Mouse (Mus musculus): Measurements from ENCODE around the gene Pip5k1b. TPM values are rescaled to one million over a fixed set of nuclear protein-coding genes. Genes with fewer than 3 reads are reported as not detected.
"Not testable (repeated sequence)": the region's sequence is repeated elsewhere in the genome, so short reads cannot be mapped to it uniquely, and the experiment has no call there.

Gene Pip5k1b
- polyA plus RNA-seq, 1 experiment, result 2.8 TPM

GRCm38 (mm10) chr19:24554911-24555465 lies 684 bp downstream of the Pip5k1b start:
- TF ChIP-seq POLR2A (IDR thresholded peaks at IDR 0.05; ENCODE audit: borderline replicate concordance, extremely low read depth, insufficient read depth, insufficient read length, poor library complexity, severe bottlenecking), result no peak
- TF ChIP-seq CTCF (IDR thresholded peaks at IDR 0.05; ENCODE audit: borderline replicate concordance, extremely low read depth, insufficient read depth, insufficient read length), result no peak
- DNase-seq (ENCODE audit: low read depth), result peak; percentile 36

DNA sequence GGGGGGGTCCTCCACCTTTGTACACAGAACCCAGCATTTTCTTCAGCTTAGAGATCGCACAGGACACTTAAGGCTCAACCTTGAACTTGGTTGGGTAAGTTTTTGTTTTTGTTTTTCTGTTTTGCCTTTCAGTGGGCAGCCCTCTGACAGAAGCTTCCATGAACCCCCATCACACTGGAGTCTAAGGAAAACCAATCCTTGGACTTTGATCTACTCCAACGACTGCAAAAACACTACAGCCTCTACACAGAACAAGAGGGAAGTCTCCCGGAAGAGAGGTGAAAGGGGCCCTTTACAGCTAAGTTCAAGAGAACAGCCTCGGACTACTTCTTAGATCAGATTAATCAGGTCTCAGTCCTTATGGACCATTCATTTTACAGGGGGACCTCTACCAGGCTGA lies 1.2 kb downstream of the Pip5k1b start:
- TF ChIP-seq POLR2A (IDR thresholded peaks at IDR 0.05; ENCODE audit: borderline replicate concordance, extremely low read depth, insufficient read depth, insufficient read length, poor library complexity, severe bottlenecking), result no peak
- TF ChIP-seq CTCF (IDR thresholded peaks at IDR 0.05; ENCODE audit: borderline replicate concordance, extremely low read depth, insufficient read depth, insufficient read length), result no peak
- no peak for DNase-seq (ENCODE audit: low read depth)

DNA sequence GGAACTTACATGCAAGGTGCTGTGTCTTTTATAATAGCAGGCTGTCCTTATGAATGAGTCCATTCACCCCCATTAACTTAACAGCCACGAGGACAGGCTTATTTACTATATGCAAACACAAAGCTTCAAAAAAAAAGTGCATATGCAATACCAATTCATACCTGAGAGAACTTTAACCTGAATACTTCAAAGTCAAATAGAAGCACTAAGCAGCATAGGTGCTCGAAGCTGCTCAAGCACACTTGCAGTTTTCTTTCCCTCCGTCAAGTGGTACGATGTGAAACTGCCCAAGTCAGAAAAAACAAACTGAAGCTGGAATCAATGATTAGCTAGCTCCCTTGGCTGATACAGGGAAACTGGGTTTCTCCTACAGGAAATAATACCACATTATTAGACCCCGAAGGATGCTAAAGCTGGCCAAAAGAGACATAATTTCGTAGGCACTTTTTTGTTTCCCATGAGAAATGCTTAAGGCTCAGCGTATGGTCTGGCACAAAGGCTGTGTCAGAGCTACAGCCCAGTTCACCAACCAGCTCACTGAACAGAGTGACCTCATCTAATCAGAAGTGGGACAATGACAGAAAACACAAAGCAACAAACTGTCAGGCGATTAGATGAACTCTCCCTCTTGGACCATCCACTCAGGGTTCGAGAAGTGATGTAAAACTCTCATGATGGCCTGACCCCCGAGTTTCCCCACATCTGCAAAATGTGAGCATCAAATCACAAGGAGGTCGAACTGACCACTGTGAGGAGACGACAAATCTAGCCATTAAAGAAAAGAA lies 2.2 kb downstream of the Pip5k1b start:
- TF ChIP-seq CTCF (IDR thresholded peaks at IDR 0.05; ENCODE audit: borderline replicate concordance, extremely low read depth, insufficient read depth, insufficient read length), result no peak
- no peak for TF ChIP-seq POLR2A (IDR thresholded peaks at IDR 0.05; ENCODE audit: borderline replicate concordance, extremely low read depth, insufficient read depth, insufficient read length, poor library complexity, severe bottlenecking)
- DNase-seq (ENCODE audit: low read depth), result no peak

DNA sequence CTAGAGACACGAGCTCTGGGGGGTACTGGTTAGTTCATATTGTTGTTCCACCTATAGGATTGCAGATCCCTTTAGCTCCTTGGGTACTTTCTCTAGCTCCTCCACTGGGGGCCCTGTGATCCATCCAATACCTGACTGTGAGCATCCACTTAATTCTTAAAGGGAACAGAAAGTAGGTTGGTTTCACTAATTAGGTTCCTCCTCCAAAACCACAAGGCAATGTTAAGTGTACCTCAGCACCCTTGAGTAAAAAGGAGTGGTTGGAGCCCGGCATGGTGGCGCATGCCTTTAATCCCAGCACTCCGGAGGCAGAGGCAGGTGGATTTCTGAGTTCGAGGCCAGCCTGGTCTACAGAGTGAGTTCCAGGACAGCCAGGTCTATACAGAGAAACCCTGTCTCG lies 3.0 kb downstream of the Pip5k1b start:
- DNase-seq (ENCODE audit: low read depth), result not testable (repeated sequence)

GRCm38 (mm10) chr19:24551196-24551954 lies 4.3 kb downstream of the Pip5k1b start:
- TF ChIP-seq CTCF (IDR thresholded peaks at IDR 0.05; ENCODE audit: borderline replicate concordance, extremely low read depth, insufficient read depth, insufficient read length) (no peak), POLR2A (IDR thresholded peaks at IDR 0.05; ENCODE audit: borderline replicate concordance, extremely low read depth, insufficient read depth, insufficient read length, poor library complexity, severe bottlenecking) (no peak)
- no peak for DNase-seq (ENCODE audit: low read depth)

DNA sequence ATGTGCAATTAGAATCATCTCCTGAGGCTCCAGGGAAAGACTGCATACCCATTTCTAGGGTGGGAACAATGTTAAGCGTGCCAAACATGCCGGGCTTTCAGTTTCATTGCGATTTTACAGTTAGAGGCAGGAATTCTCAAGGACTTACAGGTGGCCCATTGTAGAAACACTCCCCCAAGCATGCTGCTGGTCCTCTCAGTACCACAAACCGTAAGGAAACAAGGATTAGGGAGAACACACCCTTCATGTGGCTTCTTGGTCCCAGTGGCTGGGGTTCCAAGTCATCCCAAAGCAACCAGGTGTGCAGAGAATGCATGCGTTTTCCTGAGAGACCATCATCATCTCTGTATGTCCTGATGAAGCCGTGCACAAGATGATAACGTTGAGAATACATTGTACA lies 4.9 kb downstream of the Pip5k1b start:
- DNase-seq (ENCODE audit: low read depth), result no peak
- TF ChIP-seq POLR2A (IDR thresholded peaks at IDR 0.05; ENCODE audit: borderline replicate concordance, extremely low read depth, insufficient read depth, insufficient read length, poor library complexity, severe bottlenecking) (no peak), CTCF (IDR thresholded peaks at IDR 0.05; ENCODE audit: borderline replicate concordance, extremely low read depth, insufficient read depth, insufficient read length) (no peak)

- no peak for TF ChIP-seq POLR2A (IDR thresholded peaks at IDR 0.05; ENCODE audit: borderline replicate concordance, extremely low read depth, insufficient read depth, insufficient read length, poor library complexity, severe bottlenecking)
- no peak for TF ChIP-seq CTCF (IDR thresholded peaks at IDR 0.05; ENCODE audit: borderline replicate concordance, extremely low read depth, insufficient read depth, insufficient read length)
- no peak for DNase-seq (ENCODE audit: low read depth)
These were observed 5.7 kb downstream of the Pip5k1b start for GRCm38 (mm10) chr19:24550016-24550415.

GRCm38 (mm10) chr19:24548337-24548736 lies 7.3 kb downstream of the Pip5k1b start:
- DNase-seq (ENCODE audit: low read depth), result no peak
- TF ChIP-seq POLR2A (IDR thresholded peaks at IDR 0.05; ENCODE audit: borderline replicate concordance, extremely low read depth, insufficient read depth, insufficient read length, poor library complexity, severe bottlenecking) (no peak), CTCF (IDR thresholded peaks at IDR 0.05; ENCODE audit: borderline replicate concordance, extremely low read depth, insufficient read depth, insufficient read length) (no peak)

DNA sequence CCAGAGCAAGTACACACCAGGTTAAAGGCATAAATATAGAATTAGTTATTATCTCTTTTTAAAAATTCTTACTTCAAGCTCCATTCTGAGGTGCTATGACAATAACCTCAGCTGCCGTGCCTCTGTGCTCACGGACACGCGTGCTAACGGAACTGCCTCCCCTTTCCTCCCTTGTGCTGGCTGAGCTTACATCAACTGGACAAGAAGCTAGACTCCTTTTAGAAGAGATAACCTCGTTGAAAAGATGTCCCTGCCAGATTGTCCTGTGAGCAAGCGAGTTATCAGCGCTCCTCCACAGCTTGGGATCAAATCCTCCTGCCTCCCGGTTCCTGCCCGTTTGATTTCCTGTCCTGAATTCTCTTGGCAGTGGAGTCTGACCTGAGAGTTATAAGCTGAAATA lies 9.5 kb downstream of the Pip5k1b start:
- no peak for DNase-seq (ENCODE audit: low read depth)
- TF ChIP-seq POLR2A (IDR thresholded peaks at IDR 0.05; ENCODE audit: borderline replicate concordance, extremely low read depth, insufficient read depth, insufficient read length, poor library complexity, severe bottlenecking) (no peak), CTCF (IDR thresholded peaks at IDR 0.05; ENCODE audit: borderline replicate concordance, extremely low read depth, insufficient read depth, insufficient read length) (no peak)

DNA sequence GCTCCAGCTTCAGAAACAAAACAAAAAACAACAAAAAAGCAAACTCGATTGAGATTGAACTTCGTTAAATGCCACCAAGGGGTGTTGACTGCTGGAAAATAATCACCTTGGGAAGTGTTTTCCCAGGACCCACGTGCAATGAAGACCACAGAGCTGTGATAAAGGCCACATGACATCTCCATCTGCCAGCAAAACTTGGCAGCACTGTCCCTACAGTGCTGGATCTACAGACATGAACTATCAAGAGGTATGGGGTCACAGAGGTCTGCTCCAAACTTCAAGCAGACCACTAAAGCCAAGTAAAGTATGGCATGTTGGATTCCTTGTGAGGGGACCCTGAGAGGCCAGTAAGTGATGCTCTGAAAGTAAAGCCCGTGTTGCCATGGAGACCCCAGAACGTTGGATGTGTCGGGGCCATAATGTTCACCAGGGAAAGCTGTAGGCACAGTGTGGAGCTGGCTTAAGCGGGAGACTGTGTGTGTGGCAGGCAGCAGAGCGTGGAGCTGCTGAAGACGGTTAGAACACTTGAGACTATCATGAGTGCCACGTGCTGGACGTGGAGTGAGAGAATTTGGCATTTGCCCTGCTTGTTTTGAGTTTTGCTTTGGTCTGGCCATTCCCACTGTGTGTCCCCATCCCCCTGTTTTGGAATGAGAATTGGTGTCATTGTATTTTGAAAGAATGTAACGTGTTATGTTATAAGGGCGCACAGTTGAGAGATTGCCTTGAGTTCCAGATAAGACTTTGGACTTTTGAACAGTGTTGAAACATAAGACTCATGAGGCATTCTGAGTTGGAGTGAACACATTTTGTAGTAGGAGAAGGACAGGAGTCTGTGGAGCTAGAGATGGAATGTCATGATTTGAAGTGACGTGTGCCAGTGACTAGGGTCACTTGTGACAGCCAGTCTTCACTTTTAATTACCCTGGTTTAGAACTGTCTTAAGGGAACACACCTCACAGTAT lies 12.0 kb downstream of the Pip5k1b start:
- TF ChIP-seq POLR2A (IDR thresholded peaks at IDR 0.05; ENCODE audit: borderline replicate concordance, extremely low read depth, insufficient read depth, insufficient read length, poor library complexity, severe bottlenecking), result no peak
- no peak for TF ChIP-seq CTCF (IDR thresholded peaks at IDR 0.05; ENCODE audit: borderline replicate concordance, extremely low read depth, insufficient read depth, insufficient read length)
- DNase-seq (ENCODE audit: low read depth), result no peak

GRCm38 (mm10) chr19:24542293-24542675 lies 13.4 kb downstream of the Pip5k1b start:
- no peak for DNase-seq (ENCODE audit: low read depth)
- TF ChIP-seq POLR2A (IDR thresholded peaks at IDR 0.05; ENCODE audit: borderline replicate concordance, extremely low read depth, insufficient read depth, insufficient read length, poor library complexity, severe bottlenecking), result no peak
- no peak for TF ChIP-seq CTCF (IDR thresholded peaks at IDR 0.05; ENCODE audit: borderline replicate concordance, extremely low read depth, insufficient read depth, insufficient read length)

Data from brain, embryonic 14.5 days (tissue).